Mouse (Mus musculus) NIH3T3 (cell line): Measurements from ENCODE around the gene Ror2.

Experiments
- DNase-seq: peaks from one replicate; pipeline ENCODE4 v3.0.0-alpha.2; 2012; ENCODE audit warnings: low read depth

The Ror2 gene

GRCm38 (mm10) chr13:53233826-53234786 is 51.8 kb downstream of the Ror2 start:
- DNase-seq = no peak

DNA sequence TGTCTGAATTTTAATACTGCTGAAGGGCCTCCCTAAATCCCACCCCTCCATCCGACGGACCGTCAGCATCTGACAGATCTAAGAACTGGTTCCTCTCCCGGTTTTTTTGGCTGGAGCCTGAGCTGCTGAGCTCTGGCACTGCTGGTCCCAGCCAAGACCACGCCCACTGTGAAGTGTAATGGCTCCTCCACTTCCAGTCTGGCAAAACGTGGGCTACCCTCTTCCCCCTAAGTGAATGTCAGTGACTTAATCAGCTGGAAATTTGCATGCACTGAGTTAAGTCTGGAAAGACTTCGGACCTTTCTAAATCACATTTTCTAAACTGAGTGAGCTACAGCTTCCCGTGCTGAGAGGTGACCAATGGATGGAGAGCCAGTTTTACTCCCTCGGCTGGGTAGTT is 52.5 kb downstream of the Ror2 start:
- DNase-seq = peak; percentile 82

DNA sequence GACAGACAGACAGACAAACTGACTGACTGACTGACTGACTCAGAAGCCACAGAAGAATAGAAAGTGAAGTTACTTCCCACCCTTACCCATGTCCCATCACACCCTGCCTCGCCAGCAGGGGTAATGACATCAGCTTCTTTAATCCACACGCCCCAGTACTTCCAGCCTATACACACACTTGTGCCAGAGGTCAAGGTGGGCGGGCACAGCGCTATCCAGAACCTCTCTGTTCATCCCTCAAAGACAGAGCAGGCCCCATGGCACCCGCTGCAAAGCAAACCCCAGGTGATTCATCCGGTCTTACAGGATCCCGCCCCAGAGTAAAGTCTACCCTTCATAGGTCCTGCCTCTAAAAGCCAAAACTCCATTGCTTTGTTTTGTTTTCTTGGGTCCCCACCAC is 53.5 kb downstream of the Ror2 start:
- peak; percentile 56 for DNase-seq

DNA sequence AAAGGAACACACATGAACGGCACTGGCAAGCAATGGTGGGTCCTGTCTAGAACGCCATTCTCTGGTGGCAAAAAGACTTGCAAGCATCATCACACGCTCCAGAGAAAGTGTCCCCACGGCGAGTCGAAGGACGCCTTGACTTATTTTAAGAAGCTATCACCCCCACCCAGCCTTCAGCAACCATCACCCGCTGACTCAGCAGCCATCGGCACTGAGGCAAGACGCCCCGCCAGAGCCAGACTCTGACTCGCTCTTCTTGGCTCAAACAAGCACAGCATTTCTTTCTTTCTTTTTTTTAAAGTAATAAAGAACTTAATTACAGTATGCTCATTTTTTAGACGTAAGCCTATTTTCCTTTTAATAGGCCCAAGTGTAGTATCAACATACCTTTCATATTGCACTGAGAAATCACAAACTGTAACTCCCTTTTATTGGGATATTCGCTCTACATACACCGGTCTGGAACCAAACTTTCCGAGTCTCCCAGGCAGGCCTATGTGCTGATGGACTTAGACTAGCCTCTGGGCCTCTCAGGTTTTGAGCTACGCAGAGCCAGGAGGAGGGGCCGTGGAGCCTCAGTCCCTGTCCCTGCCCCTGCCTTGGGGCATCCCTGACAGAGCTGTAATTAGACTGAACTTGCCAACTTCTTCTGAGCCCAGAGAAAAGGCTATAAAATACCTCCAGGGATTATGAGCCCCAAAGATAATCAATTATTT is 55.3 kb downstream of the Ror2 start:
- DNase-seq = peak; percentile 84

DNA sequence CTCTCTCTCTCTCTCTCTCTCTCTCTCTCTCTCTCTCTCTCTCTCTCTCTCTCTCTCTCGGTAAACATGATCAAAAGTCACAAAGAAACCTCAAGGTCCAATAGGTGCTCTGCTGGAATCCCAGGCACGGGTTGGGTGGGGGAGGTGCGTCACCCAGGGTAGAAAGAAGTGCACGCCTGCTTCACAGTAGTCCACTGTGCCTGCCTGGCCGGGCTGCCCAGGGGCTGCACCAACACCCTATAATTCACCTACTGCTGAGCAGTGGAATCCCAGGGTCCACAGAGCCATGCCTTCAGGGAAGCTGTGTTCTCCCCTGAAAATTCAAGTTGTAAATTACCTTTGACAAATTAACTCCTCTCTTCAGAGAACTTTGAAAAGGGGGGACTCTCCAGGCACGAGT is 58.9 kb downstream of the Ror2 start:
- DNase-seq = no peak

DNA sequence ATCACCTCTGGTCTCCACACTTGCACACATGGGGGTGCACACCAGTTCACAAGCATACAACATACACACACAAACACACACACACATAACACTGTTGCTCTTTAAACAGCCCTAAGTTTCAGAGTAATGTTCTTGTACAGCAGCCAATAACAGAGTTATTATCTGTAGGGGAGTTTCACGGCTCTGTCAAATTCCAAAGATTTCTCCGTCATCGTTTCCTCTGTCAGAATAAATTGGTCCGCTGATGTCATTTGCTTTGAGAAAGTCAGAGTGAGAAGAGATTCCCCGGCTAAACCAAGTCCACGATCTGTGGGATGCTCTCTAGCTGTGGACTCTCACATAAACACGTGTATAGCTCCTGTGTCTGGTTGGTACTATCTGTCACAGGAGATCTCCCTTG is 59.5 kb downstream of the Ror2 start:
- DNase-seq = no peak

DNA sequence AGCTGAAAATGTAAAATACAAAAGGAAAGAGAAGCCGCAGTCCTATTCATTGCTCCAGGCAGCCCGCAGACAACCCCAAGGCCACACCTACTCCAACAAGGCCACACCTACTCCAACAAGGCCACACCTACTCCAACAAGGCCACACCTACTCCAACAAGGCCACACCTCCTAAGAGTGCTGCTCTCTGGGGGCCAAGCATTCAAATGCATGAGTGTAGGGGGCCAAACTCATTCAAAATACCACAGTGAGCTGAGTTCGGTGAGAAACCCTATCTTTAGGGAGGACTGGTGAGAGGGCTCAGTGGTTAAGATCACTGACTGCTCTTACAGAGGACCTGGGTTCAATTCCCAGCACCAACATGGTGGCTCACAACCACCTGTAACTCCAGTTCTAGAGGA is 60.0 kb downstream of the Ror2 start:
- DNase-seq = no peak

DNA sequence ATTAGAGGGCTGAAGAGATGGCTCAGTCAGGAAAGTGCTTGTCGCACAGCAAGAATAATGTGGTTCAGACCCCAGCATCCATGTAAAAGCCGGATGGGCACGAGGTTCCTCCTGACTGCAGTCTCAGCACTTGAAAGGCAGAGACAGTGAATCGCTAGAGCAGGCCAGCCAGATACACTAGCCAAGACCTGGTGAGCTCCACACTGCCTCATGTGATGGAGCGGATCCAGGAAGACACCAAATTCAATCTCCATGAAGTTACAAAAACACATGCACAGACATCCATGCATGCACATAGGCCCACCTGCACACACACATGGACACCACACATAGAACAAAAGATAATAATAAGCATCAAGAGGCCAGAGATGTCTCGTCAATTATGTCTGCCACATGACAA is 64.7 kb downstream of the Ror2 start:
- no peak for DNase-seq

DNA sequence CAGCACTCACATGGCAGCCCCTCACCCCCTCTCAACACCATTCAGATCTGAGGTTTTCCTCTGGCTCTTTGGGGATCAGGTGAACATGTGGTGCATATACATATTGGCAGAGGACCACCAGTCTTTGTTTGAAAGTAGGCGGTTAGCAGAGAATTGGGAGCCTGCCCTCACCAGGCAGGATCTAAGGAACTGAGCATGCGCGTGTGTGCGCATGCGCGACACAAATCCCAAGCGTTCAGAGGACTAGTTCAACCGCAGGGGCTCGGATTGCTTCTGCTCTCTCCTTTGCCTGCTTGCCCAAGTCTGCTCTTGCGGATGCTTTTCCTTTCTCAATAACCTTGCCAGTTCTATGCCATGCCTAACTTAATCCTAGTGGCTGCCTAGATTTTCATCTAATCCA is 66.0 kb downstream of the Ror2 start:
- DNase-seq = no peak

GRCm38 (mm10) chr13:53219391-53219790 is 66.5 kb downstream of the Ror2 start:
- DNase-seq = no peak

DNA sequence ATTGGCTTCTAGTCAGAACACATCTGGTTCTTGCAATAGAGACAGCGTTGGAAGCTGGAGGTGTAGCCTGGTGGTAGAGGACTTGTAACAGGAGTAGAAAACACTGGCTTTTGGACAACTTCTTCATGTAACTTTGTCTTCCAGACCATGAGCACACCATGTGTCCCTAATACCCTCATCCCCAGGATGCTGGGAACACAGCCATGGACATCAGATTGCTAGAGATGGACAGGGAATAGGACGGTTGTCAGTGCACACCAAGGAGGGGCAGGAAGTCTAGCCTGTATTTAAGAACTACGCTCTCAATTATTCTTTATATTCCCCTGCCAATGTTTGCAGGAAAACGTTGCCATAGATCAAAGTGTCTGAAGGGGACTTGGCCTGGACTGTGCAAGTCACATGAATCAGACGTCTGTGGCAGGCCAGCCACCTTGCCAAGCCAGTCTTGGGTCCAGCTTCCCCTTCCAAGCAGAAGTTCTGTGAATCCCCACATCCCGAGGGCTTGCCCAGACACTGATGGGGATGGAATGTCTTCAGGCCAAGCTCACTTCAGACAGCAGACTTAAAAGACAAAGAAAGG is 68.4 kb downstream of the Ror2 start:
- DNase-seq = no peak

GRCm38 (mm10) chr13:53211971-53212733 is 73.8 kb downstream of the Ror2 start:
- peak; percentile 35 for DNase-seq

DNA sequence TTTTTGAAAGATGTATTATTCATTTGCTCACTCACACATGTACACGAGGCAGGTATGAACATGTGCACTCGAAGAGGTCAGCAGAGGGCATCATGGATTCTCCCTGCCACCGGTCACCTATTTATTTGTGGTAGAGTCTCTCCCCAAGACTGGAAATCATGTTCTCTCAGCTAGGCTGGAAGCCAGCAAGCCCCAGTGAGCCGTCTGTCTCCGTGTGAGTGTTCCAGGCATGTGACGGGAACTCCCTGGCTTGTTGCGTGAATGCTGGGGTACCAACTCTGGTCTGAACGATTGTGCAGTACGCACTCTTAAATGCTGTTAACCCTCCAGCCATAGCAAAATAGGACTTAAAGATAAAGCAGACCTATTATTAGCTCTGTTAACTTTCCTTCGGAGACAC is 77.4 kb downstream of the Ror2 start:
- DNase-seq = no peak

DNA sequence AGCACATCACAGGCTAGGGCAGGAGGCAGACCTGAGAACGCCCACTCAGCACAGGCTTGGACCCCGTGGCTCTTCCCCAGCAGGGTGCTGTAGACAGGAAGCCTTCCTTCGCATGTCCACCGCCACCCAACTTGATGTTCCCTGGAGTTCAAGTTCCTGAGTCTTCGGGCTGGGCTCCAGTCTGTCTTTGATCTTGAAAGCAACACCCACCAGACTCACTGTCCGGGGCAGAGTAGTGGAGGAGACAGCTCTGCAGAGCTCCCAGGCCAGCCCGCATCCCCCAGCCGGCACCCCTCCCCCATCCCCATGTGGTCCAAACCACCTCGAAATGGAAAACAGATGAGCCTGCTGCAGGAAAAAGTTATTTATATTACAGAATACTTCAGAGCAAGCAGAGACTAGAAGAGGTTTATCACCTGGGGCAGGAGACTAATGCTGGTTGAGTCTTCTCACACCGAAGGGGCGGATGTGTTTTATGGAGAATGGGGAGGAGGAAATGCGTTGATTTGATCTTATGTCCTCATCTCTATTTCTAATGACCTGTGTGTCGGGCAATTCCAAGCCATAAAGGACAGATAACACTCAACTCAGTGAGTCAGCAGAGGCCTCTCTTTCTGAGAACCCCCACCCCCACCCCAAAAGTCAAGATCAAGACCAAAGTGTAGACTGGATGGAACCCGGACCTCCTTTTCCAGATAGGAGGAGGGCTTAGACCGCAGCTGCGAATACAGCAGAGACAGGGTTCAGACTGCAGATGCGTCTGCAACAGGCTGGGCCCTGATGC is 80.6 kb downstream of the Ror2 start:
- peak; percentile 82 for DNase-seq

- DNase-seq = peak; percentile 39
These were observed 83.5 kb downstream of the Ror2 start for GRCm38 (mm10) chr13:53202439-53202830.

DNA sequence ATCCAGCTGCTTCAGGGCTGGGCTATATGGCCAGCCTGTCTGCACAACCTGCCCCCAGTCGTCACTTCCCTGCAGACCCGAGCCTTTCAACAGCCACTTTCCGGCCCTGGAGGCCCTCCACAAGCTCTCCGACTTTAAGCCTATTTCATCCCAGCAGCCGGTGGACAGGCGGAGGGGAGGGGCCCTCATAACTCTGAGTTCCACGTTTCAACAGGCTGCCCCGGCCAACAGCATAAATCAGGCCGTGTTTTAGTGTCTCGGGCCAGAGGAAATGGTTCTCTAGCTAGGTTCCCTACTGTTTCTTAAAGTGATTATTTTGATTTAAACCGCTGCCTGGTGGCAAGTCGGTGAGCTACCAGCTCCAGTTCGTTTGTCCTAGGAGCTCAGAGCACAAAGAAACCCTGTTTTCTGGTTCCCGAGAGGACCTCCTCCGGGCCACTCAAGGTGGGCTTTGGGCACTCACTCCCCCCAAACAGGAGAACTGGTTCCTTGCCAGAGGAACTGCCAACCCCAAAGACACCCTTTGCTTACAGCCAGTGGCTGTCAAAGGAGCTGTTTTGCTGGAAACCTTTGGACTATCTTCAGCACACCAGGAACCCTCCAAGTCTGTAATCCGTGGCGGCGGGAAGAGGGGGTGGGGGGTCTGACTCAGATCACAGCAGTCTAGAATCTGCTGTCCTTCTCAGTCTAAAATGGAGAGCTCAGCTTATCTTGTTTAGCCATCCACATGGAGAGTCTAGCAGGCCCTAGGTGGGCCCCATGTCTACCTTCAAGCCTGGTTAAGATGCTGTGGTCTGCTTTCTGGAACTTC is 84.1 kb downstream of the Ror2 start:
- DNase-seq = peak; percentile 53

DNA sequence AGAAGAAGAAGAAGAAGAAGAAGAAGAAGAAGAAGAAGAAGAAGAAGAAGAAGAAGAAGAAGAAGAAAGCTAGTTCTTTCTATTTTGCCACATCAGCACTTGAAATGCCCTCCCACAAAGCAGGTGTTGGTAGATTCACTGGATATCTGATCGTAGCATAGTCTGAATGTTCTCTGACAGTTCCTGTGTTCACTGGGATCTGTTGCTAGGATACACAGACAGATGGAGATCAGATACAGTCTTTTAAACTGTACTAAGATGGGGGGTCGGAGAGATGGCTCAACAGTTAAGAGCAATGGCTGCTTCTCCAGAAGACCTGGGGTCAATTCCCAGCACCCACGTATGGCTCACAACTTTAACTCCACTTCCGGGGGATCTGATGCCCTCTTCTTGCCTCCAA is 85.8 kb downstream of the Ror2 start:
- no peak for DNase-seq

GRCm38 (mm10) chr13:53199262-53199661 is 86.7 kb downstream of the Ror2 start:
- DNase-seq = no peak

DNA sequence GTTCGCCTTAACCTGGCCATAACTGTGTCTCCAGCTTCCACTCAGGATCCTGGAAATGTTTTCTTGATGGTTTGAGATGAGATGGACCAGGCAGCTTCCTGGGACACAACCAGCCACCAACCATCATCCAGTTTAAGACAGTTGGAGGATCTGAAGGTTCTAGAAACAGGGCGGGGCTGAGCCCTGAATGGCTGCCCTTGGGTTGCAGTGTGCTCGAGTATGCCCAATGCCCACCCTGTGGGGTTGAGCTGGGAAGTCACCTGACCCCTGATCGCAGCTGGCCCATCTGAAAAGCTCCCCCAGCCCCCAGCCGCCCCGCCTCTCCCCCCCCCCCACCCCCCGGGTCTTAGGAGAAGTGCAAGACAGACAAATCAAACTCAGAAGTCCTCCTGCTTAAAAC is 89.2 kb downstream of the Ror2 start:
- DNase-seq = no peak

- DNase-seq = no peak
These were observed 89.8 kb downstream of the Ror2 start for GRCm38 (mm10) chr13:53195951-53196677.
